Mouse (Mus musculus) midbrain, embryonic 12.5 days (tissue): ENCODE data around the gene Tuba4a. TPM values are rescaled to one million over a fixed set of nuclear protein-coding genes. Genes with fewer than 3 reads are reported as not detected.
A peak's percentile ranks its signal among the peaks of the same experiment; 100 is the strongest.

Experiments
- ATAC-seq: fragments of 200-750 bp; cut with Nextera tagmentation; 2 replicates; pipeline ENCODE4 v1.8.0; 2017; ENCODE audit warnings: low read depth, moderate TSS enrichment, moderate library complexity; ENCODE audit not compliant: low FRiP score
- H3K27ac ChIP-seq: fragments of 300-500 bp; sonication (generic); replicated peaks from 2 replicates; pipeline ENCODE4 v1.5.1; 2016; ENCODE audit warnings: mild to moderate bottlenecking
- H3K27me3 ChIP-seq: fragments of 300-500 bp; sonication (generic); 2 replicates; pipeline ENCODE4 v1.6.1; 2016; ENCODE audit warnings: mild to moderate bottlenecking
- H3K36me3 ChIP-seq: fragments of 300-500 bp; sonication (generic); 2 replicates; pipeline ENCODE4 v1.6.1; 2016
- H3K4me1 ChIP-seq: fragments of 300-500 bp; sonication (generic); 2 replicates; pipeline ENCODE4 v1.6.1; 2016
- H3K4me2 ChIP-seq: fragments of 300-500 bp; sonication (generic); replicated peaks from 2 replicates; pipeline ENCODE4 v1.6.1; 2016; ENCODE audit warnings: mild to moderate bottlenecking, moderate library complexity
- H3K4me3 ChIP-seq: fragments of 300-500 bp; sonication (generic); 2 replicates; pipeline ENCODE4 v1.5.1; 2016; ENCODE audit warnings: mild to moderate bottlenecking
- H3K9ac ChIP-seq: fragments of 300-500 bp; sonication (generic); replicated peaks from 2 replicates; pipeline ENCODE4 v1.6.1; 2016; ENCODE audit warnings: mild to moderate bottlenecking, moderate library complexity
- H3K9me3 ChIP-seq: fragments of 300-500 bp; sonication (generic); 2 replicates; pipeline ENCODE4 v1.6.1; 2016; ENCODE audit warnings: mild to moderate bottlenecking
- WGBS: fragments of 180-500 bp; shearing (Covaris S2); methylation state at CpG from one replicate; pipeline ENCODE4 v1.1.7; 2016; 5-methylcytosine and 5-hydroxymethylcytosine counted together
- polyA plus RNA-seq: library from polyadenylated mRNA; unstranded; fragments of >200 nt; fragmentation: Nextera tagmentation; extraction: Ambion mirVana; gene quantifications from 2 replicates; pipeline ENCODE4 v1.2.1, GENCODE M21; 2016

Gene Tuba4a
- polyA plus RNA-seq, 1 experiment from 2014 or later, result 5.9 TPM

DNA sequence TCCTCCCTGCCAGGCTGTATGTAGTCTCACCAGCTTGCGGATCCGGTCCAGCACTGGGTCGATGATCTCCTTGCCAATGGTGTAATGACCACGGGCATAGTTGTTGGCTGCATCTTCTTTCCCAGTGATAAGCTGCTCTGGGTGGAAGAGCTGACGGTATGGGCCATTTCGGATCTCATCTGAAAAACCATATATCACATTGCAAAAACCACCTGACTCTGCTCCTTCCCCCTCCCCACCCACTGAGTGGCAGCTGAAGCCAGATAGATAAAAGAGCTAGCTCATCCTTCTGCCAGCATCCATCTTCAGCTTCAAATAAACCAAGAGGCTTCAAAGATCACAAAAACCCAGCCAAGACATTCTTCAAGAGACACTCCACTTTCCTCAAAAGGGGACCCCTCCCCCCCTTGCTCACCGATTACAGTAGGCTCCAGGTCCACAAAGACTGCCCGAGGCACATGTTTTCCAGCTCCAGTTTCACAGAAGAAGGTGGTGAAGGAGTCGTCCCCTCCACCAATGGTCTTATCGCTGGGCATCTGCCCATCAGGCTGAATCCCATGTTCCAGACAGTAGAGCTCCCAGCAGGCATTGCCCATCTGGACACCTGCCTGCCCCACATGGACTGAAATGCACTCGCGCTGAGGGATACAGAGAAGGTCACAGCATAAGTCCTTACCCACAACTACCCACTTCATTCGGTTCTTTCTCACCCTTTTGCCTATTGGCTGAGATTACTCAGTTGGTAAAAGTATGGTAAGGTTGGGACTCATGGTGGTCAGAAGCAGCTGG lies 2.7 kb downstream of the Tuba4a start:
- H3K4me1 ChIP-seq, result peaks cover 30% of the 10 kb centered on the region
- H3K27me3 ChIP-seq, result peaks cover 65% of the 10 kb centered on the region
- no peaks in the 10 kb centered on the region for H3K9me3 ChIP-seq
- ATAC-seq, result no peak
- WGBS, result 84% methylated on average over 13 of the region's 13 CpGs
- peaks cover 39% of the 10 kb centered on the region for H3K36me3 ChIP-seq
- no peak overlapping the region for H3K4me2 ChIP-seq
- H3K4me3 ChIP-seq, result no peak overlapping the region
- no peak overlapping the region for H3K27ac ChIP-seq
- no peak overlapping the region for H3K9ac ChIP-seq

- H3K4me2 ChIP-seq, result no peak overlapping the region
- WGBS, result 98% methylated on average over 9 of the region's 9 CpGs
- no peak overlapping the region for H3K9ac ChIP-seq
- peaks cover 39% of the 10 kb centered on the region for H3K4me1 ChIP-seq
- peaks cover 43% of the 10 kb centered on the region for H3K36me3 ChIP-seq
- H3K27ac ChIP-seq, result no peak overlapping the region
- ATAC-seq, result no peak
- H3K4me3 ChIP-seq, result no peak overlapping the region
- H3K27me3 ChIP-seq, result peaks cover 53% of the 10 kb centered on the region
- H3K9me3 ChIP-seq, result no peaks in the 10 kb centered on the region
Observed at GRCm38 (mm10) chr1:75215785-75216184, 3.9 kb downstream of the Tuba4a start.

GRCm38 (mm10) chr1:75214886-75215285 lies 4.8 kb downstream of the Tuba4a start:
- ATAC-seq, result no peak
- Histone ChIP-seq H3K27me3 (peaks cover 44% of the 10 kb centered on the region), H3K9me3 (no peaks in the 10 kb centered on the region), H3K4me1 (peaks cover 45% of the 10 kb centered on the region), H3K4me2 (no peak overlapping the region), H3K36me3 (peaks cover 43% of the 10 kb centered on the region), H3K27ac (no peak overlapping the region), H3K9ac (no peak overlapping the region), H3K4me3 (no peak overlapping the region)
- WGBS, result 77% methylated on average over 5 of the region's 5 CpGs

DNA sequence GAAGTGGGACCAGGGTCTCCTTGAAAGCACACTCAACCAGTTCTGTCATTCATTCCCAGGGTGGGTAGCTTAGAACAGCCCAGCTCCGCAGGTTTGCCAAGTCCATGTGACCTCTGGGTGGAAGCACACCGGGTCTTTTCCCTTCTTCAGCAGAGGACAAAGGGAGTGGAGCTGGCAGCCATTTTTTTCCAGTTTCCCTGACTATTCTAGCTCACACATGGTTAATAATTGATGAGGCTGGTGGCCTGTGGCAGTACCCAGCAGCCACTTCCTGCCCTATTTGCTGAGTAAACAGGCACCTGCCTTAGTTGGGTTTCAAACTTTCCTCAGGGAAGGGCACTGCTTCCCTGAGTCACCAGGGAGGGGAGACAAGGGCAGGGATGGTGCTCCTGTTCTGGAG lies 5.2 kb downstream of the Tuba4a start:
- Histone ChIP-seq H3K4me1 (peaks cover 45% of the 10 kb centered on the region), H3K9me3 (no peaks in the 10 kb centered on the region), H3K4me3 (no peak overlapping the region), H3K36me3 (peaks cover 43% of the 10 kb centered on the region), H3K27ac (no peak overlapping the region), H3K9ac (no peak overlapping the region), H3K4me2 (no peak overlapping the region), H3K27me3 (peaks cover 43% of the 10 kb centered on the region)
- WGBS, result 83% methylated on average over 2 of the region's 2 CpGs
- no peak for ATAC-seq

DNA sequence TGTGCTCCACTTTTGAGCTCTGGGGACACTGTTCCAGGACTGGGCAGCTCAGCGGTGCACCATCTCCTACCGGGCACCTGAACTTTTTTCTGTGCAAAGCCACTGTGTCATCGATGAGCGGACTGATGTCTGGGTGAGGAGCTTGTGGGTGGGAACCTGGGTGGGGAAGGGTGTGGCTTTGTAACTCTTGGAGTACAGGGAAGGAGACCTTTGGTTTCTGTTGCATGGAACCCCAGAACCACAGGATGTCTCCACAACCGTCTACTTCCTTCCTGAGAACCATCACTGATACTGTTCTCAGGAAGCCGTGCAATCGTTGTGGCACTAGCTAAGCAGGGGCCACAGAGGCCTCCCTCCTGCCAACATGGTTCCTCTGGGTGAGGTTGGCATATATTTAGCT lies 6.6 kb downstream of the Tuba4a start:
- peaks cover 37% of the 10 kb centered on the region for H3K27me3 ChIP-seq
- no peak overlapping the region for H3K4me2 ChIP-seq
- H3K27ac ChIP-seq, result no peak overlapping the region
- ATAC-seq, result no peak
- no peak overlapping the region for H3K9ac ChIP-seq
- WGBS, result 89% methylated on average over 7 of the region's 7 CpGs
- no peak overlapping the region for H3K4me3 ChIP-seq
- no peaks in the 10 kb centered on the region for H3K9me3 ChIP-seq
- H3K36me3 ChIP-seq, result peaks cover 43% of the 10 kb centered on the region
- peaks cover 44% of the 10 kb centered on the region for H3K4me1 ChIP-seq

- Histone ChIP-seq H3K4me2 (no peak overlapping the region; the same call in 1 of the 2 replicates), H3K9me3 (no peaks in the 10 kb centered on the region), H3K4me1 (peaks cover 41% of the 10 kb centered on the region), H3K27me3 (peaks cover 32% of the 10 kb centered on the region), H3K27ac (no peak overlapping the region), H3K4me3 (no peak overlapping the region), H3K36me3 (peaks cover 43% of the 10 kb centered on the region), H3K9ac (no peak overlapping the region)
- WGBS, result 88% methylated on average over 4 of the region's 4 CpGs
- no peak for ATAC-seq
Observed at GRCm38 (mm10) chr1:75212542-75212941, 7.1 kb downstream of the Tuba4a start.

- H3K4me2 ChIP-seq, result peak overlapping the region; percentile 98
- H3K27ac ChIP-seq, result no peak overlapping the region
- H3K4me1 ChIP-seq, result peaks cover 41% of the 10 kb centered on the region
- no peaks in the 10 kb centered on the region for H3K9me3 ChIP-seq
- H3K36me3 ChIP-seq, result peaks cover 43% of the 10 kb centered on the region
- peaks cover 19% of the 10 kb centered on the region for H3K27me3 ChIP-seq
- peak overlapping the region; percentile 95 for H3K9ac ChIP-seq
- ATAC-seq, result peak; percentile 48; the same call in 1 of the 2 replicates
- WGBS, result 12% methylated on average over 17 of the region's 17 CpGs
- peak overlapping the region; percentile 77 for H3K4me3 ChIP-seq
Observed at GRCm38 (mm10) chr1:75211141-75211708, 8.4 kb downstream of the Tuba4a start.

DNA sequence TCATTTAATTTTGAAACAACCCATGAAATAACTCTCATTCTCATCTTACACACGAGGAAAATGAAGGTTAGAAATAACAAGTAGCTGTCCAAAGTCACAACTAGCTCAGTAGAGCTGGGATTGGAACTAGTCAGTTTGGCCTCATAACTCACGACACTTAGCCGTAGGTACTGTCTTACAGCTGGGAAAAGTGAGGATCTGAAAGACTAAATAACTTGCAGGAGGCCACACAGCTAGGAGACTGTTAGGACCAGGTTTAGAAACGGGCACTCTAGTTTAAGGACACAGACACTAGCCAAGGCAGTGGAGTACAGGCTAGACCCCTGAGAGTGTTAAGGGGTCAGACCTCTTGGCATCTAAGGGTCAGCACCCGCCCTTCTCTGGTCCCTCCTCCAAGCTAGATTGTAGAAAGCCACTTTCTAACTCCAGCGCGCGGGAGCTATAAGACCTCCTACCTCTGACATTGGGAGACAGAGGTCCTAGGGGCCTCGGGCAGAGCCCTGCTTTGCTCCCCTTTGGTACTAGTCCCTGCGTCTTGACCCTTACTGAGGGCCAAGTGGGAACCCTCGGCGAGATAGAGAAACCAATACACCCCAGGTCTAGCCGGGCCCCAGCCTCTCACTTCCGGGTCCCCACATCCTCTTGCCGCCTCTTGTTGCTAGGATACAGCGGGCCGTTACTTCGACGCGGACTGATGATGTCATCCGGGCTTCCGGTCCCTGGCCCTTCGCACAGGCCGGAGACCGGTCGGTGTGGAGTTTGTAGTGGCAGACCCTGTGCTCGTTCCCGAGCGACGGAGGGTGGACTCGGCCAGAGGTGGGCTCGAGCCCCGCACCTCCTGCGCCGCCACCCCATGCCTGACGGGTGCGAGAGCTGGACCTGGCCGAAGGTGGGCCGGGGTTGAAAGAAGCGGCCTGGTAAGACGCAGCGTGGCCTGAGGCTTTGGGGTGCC lies 9.3 kb downstream of the Tuba4a start, which contains the start of the genes Glb1l and Stk16:
TSS of gene Glb1l (minus strand) at position 678 of the 952 bp plus-strand sequence.
TSS of gene Stk16 (plus strand) at position 703 of the 952 bp plus-strand sequence.
- H3K36me3 ChIP-seq, result peaks cover 37% of the 10 kb centered on the region
- peaks cover 41% of the 10 kb centered on the region for H3K4me1 ChIP-seq
- ATAC-seq, result peak; percentile 96
- peak within 1 kb of the TSS; percentile 77 for H3K4me3 ChIP-seq
- peaks cover 12% of the 10 kb centered on the region for H3K27me3 ChIP-seq
- 6% methylated on average over 42 of the region's 42 CpGs for WGBS
- H3K9ac ChIP-seq, result peak within 1 kb of the TSS; percentile 95
- H3K9me3 ChIP-seq, result no peaks in the 10 kb centered on the region
- H3K4me2 ChIP-seq, result peak within 1 kb of the TSS; percentile 98
- 0 out of 2 replicates have a peak within 1 kb of the TSS, but pooled peaks have one; percentile 46 for H3K27ac ChIP-seq

- peak overlapping the region; percentile 51 for H3K9ac ChIP-seq
- H3K4me1 ChIP-seq, result peaks cover 41% of the 10 kb centered on the region
- H3K4me2 ChIP-seq, result peak overlapping the region; percentile 98
- ATAC-seq, result no peak
- no peaks in the 10 kb centered on the region for H3K9me3 ChIP-seq
- H3K4me3 ChIP-seq, result peak overlapping the region; percentile 37
- H3K36me3 ChIP-seq, result peaks cover 24% of the 10 kb centered on the region
- WGBS, result 14% methylated on average over 34 of the region's 34 CpGs
- H3K27ac ChIP-seq, result no peak overlapping the region
- peaks cover 12% of the 10 kb centered on the region for H3K27me3 ChIP-seq
Observed at GRCm38 (mm10) chr1:75208967-75209678, 10.5 kb downstream of the Tuba4a start.

- H3K4me3 ChIP-seq, result no peak overlapping the region
- peaks cover 42% of the 10 kb centered on the region for H3K36me3 ChIP-seq
- H3K9ac ChIP-seq, result no peak overlapping the region
- ATAC-seq, result no peak
- no peak overlapping the region for H3K27ac ChIP-seq
- WGBS, result 91% methylated on average over 1 of the region's 1 CpGs
- H3K27me3 ChIP-seq, result no peaks in the 10 kb centered on the region
- H3K4me2 ChIP-seq, result no peak overlapping the region
- H3K4me1 ChIP-seq, result no peaks in the 10 kb centered on the region
- no peaks in the 10 kb centered on the region for H3K9me3 ChIP-seq
Observed at GRCm38 (mm10) chr1:75201236-75201635, 18.4 kb downstream of the Tuba4a start.

GRCm38 (mm10) chr1:75192452-75192851 lies 27.2 kb downstream of the Tuba4a start:
- H3K36me3 ChIP-seq, result peaks cover 30% of the 10 kb centered on the region
- peak overlapping the region; percentile 81 for H3K9ac ChIP-seq
- no peaks in the 10 kb centered on the region for H3K9me3 ChIP-seq
- under 1% methylated on average over 19 of the region's 19 CpGs for WGBS
- H3K4me3 ChIP-seq, result peak overlapping the region; percentile 68
- ATAC-seq, result no peak
- H3K4me2 ChIP-seq, result peak overlapping the region; percentile 96
- H3K4me1 ChIP-seq, result peaks cover 24% of the 10 kb centered on the region
- peak overlapping the region; percentile 87 for H3K27ac ChIP-seq
- H3K27me3 ChIP-seq, result no peaks in the 10 kb centered on the region
